Comparison of ENCODE assay signal across 27 mouse cellular contexts in genomic region chr7:89390660-89391059, GRCm38 (mm10). TPM values are rescaled to one million over a fixed set of nuclear protein-coding genes. Genes with fewer than 3 reads are reported as not detected.
DNase-seq lines count a peak whose midpoint lies in the region; ATAC-seq and TF ChIP-seq lines count a peak whose summit lies in the region.
"Had no signal": no experiment of that assay in that cellular context is flagged by ENCODE, and none has a peak within 500 bp of the region (broad histone marks: within the 10 kb centered on the region; RNA-seq: fewer than 3 reads in every experiment).

No protein-coding gene starts in this region.

- 75% methylated on average over 2 of the region's 2 CpGs for WGBS in liver, embryonic 11.5 days
- WGBS in thymus, adult 2 months: 30% methylated on average over 2 of the region's 2 CpGs

- H3K27me3 ChIP-seq in liver, embryonic 11.5 days (replicated peaks; ENCODE audit: control insufficient read depth, insufficient read depth, low read length): no peaks in the 10 kb centered on the region
- H3K27me3 ChIP-seq in thymus, adult 2 months (ENCODE audit: control insufficient read depth, insufficient read depth, low read length): no peaks in the 10 kb centered on the region
- H3K27me3 ChIP-seq: forebrain, embryonic 13.5 days; heart, embryonic 13.5 days; hindbrain, embryonic 13.5 days; liver, embryonic 13.5 days; lung, embryonic 15.5 days; midbrain, embryonic 13.5 days; neural tube, embryonic 12.5 days; stomach, embryonic 15.5 days had no signal

- DNase-seq in adrenal gland, adult (ENCODE audit: inconsistent age in 2 of 2, low spot score in 1 of 2): peak; percentile 31 to 89
- DNase-seq in adrenal gland, adult 18-20 months (ENCODE audit: low spot score in 2 of 2): no peak
- DNase-seq in liver, embryonic 11.5 days (ENCODE audit: low spot score): peak; percentile 3
- no peak for DNase-seq in liver
- DNase-seq in adrenal gland, postnatal 25 days: peak; percentile 39
- no peak for DNase-seq in lung, adult 18-20 months
- no peak for DNase-seq in thymus, adult 2 months
- DNase-seq: cerebellum, adult 8-10 months; cerebellum, postnatal 36 days; gastrocnemius, postnatal 14 days; heart, adult 11 months; heart, postnatal 14 days; kidney, postnatal 14 days; liver, embryonic 13.5 days; lung, postnatal 36 days; thymus, postnatal 36 days had no signal

- no peak overlapping the region for H3K9ac ChIP-seq in liver, embryonic 11.5 days (ENCODE audit: low read depth, low read length)
- H3K9ac ChIP-seq: forebrain, embryonic 13.5 days; heart, embryonic 13.5 days; hindbrain, embryonic 13.5 days; liver, embryonic 13.5 days; lung, embryonic 15.5 days; midbrain, embryonic 13.5 days; neural tube, embryonic 12.5 days; stomach, embryonic 15.5 days had no signal

- TF ChIP-seq CTCF in thymus, adult 2 months (IDR thresholded peaks at IDR 0.05; ENCODE audit: borderline replicate concordance, control insufficient read depth, extremely low read depth, insufficient read depth, low read length, poor library complexity): no peak

- no peak overlapping the region for H3K4me2 ChIP-seq in liver, embryonic 11.5 days
- H3K4me2 ChIP-seq: forebrain, embryonic 13.5 days; heart, embryonic 13.5 days; hindbrain, embryonic 13.5 days; liver, embryonic 13.5 days; lung, embryonic 15.5 days; midbrain, embryonic 13.5 days; neural tube, embryonic 12.5 days; stomach, embryonic 15.5 days had no signal

- no peak overlapping the region for H3K27ac ChIP-seq in liver, embryonic 11.5 days (ENCODE audit: low read depth, low read length)
- no peak overlapping the region for H3K27ac ChIP-seq in thymus, adult 2 months (ENCODE audit: control insufficient read depth, insufficient read depth, low read length)
- H3K27ac ChIP-seq: forebrain, embryonic 13.5 days; heart, embryonic 13.5 days; hindbrain, embryonic 13.5 days; limb, embryonic 10.5 days; liver, embryonic 13.5 days; lung, embryonic 15.5 days; midbrain, embryonic 13.5 days; neural tube, embryonic 12.5 days had no signal

- H3K9me3 ChIP-seq in liver, embryonic 11.5 days (ENCODE audit: control insufficient read depth, low read length): no peaks in the 10 kb centered on the region
- H3K9me3 ChIP-seq: forebrain, embryonic 13.5 days; heart, embryonic 13.5 days; limb, embryonic 10.5 days; liver, embryonic 13.5 days; lung, embryonic 15.5 days; midbrain, embryonic 13.5 days; neural tube, embryonic 12.5 days; stomach, embryonic 15.5 days had no signal

- TF ChIP-seq POLR2A in thymus, adult 2 months (IDR thresholded peaks at IDR 0.05; ENCODE audit: control insufficient read depth, extremely low read depth, insufficient read depth, low read length, poor library complexity): no peak

- H3K4me3 ChIP-seq in liver, embryonic 11.5 days (ENCODE audit: low read depth, low read length): no peak overlapping the region
- no peak overlapping the region for H3K4me3 ChIP-seq in thymus, adult 2 months (ENCODE audit: control insufficient read depth, insufficient read depth, low read length)
- H3K4me3 ChIP-seq: forebrain, embryonic 13.5 days; heart, embryonic 13.5 days; hindbrain, embryonic 13.5 days; limb, embryonic 10.5 days; liver, embryonic 13.5 days; lung, embryonic 15.5 days; megakaryocyte, embryonic 14.5 days; midbrain, embryonic 13.5 days; neural tube, embryonic 12.5 days; stomach, embryonic 15.5 days had no signal

- H3K36me3 ChIP-seq in liver, embryonic 11.5 days (ENCODE audit: control insufficient read depth, insufficient read depth, low read length): no peaks in the 10 kb centered on the region
- H3K36me3 ChIP-seq in thymus, adult 2 months (ENCODE audit: control insufficient read depth, insufficient read depth, low read length): no peaks in the 10 kb centered on the region
- H3K36me3 ChIP-seq: hindbrain, embryonic 13.5 days; limb, embryonic 10.5 days; liver, embryonic 13.5 days; lung, embryonic 15.5 days; midbrain, embryonic 13.5 days; neural tube, embryonic 12.5 days; stomach, embryonic 15.5 days had no signal

- no peak for ATAC-seq in liver, embryonic 11.5 days (replicated peaks; ENCODE audit: low FRiP score)
- ATAC-seq: CD4-positive, CD25-positive, alpha-beta regulatory T cell, adult 4 months; forebrain, embryonic 13.5 days; inflammation-experienced regulatory T-cells, adult 6 months; midbrain, embryonic 13.5 days had no signal

- no peaks in the 10 kb centered on the region; the same call in 1 of the 2 replicates for H3K4me1 ChIP-seq in liver, embryonic 11.5 days (replicated peaks; ENCODE audit: control insufficient read depth, insufficient read depth, low read length)
- no peaks in the 10 kb centered on the region for H3K4me1 ChIP-seq in thymus, adult 2 months (replicated peaks; ENCODE audit: control insufficient read depth, insufficient read depth, low read length)
- H3K4me1 ChIP-seq: forebrain, embryonic 13.5 days; hindbrain, embryonic 13.5 days; megakaryocyte, embryonic 14.5 days; midbrain, embryonic 13.5 days; neural tube, embryonic 12.5 days had no signal

RNA-seq across cellular contexts. Expression of gene Tmem135, which starts 13.4 kb away (rescaled TPM):
- 100 to 1,000 TPM in 1 of 2 experiments, 10 to 100 TPM in 1; 98.0 to 110 TPM for total RNA-seq in adrenal gland, adult 18-20 months (2021)
- polyA plus RNA-seq in liver, embryonic 11.5 days (2014; fragmentation: Nextera tagmentation; extraction: Ambion mirVana): 27.0 and 28.9 TPM in 2 replicates
- 113 and 135 TPM in 2 replicates for total RNA-seq in adrenal gland, postnatal 25 days (2021)
- 47.6 and 75.4 TPM in 2 replicates for polyA plus RNA-seq in thymus, adult 2 months (2012; rRNA removed)

RNA-seq across cellular contexts. Expression of gene Fzd4, which starts 13.5 kb away (rescaled TPM):
- 10 to 100 TPM; 26.2 to 36.4 TPM for total RNA-seq in adrenal gland, adult 18-20 months (2021)
- polyA plus RNA-seq in liver, embryonic 11.5 days (2014; fragmentation: Nextera tagmentation; extraction: Ambion mirVana): 7.8 and 8.3 TPM in 2 replicates
- total RNA-seq in adrenal gland, postnatal 25 days (2021): 28.5 and 36.0 TPM in 2 replicates
- 2.4 and 2.9 TPM in 2 replicates for polyA plus RNA-seq in thymus, adult 2 months (2012; rRNA removed)
- polyA plus RNA-seq: CD4-positive, CD25-positive, alpha-beta regulatory T cell, adult 4 months; inflammation-experienced regulatory T-cells, adult 6 months had no signal

Comparison
In these comparisons a context has a peak if more than half of its experiments do, and no peak if none do; other contexts are left out.
1. DNase-seq: peak in adrenal gland, adult (2 of 2), liver, embryonic 11.5 days (single experiment) and adrenal gland, postnatal 25 days (single experiment); none in adrenal gland, adult 18-20 months (0 of 2), liver (single experiment), lung, adult 18-20 months (0 of 2) and thymus, adult 2 months (single experiment).